Mouse (Mus musculus): ENCODE measurements around the gene Fmc1. TPM values are rescaled to one million over a fixed set of nuclear protein-coding genes. Genes with fewer than 3 reads are reported as not detected.

The Fmc1 gene
- 28.7 TPM for total RNA-seq (2023)

GRCm38 (mm10) chr6:38533428-38534405, at the start of gene Fmc1:
TSS of gene Fmc1 (plus strand) at chr6:38533502.

DNA sequence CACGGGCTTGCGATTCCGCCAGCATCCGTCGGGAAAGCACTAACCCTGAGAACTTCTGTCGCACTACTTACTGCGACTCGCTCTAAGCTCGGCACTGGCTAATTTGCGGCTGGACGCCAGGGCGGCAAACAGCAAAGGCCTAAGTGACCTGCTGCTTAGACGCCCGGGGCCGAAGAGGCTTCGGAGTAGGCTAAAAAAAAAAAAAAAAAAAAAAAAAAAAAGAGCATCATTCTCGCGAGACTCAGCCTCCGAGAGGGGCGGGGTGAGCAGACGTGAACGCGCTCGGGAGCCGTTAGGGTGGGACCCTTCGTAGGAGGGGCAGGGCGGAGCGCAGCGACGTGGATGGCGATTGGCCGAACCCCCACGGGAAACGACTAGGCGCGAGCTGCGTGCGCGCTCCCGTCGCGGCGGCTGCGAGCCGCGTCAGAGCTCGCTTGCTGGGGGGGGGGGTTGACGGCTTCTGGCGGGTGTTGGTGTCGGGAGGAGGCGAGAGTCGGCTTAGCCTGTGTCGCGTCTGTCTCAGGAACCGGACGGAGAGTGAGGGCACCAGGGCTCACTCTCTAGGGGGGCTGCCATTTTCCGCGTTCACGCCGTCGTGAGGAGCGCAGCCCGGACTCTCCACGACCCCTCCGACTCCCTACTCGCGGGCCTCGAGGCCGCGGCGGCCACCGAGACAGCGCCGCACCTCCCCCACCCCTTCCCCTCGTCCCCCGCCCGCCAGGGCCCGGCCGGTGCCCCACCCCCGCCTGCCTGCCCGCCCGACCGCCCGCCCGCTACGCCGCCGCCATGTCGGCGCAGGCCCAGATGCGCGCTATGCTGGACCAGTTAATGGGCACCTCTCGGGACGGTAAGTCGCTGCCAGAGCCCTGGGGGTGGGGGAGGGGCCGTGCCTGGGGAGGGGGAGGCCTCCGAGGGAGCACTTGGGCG, 18.0 kb downstream of the Fmc1 start, which contains the start of gene Luc7l2:
Luc7l2 (plus strand) TSS at position 273 of the 927 bp plus-strand sequence.

Other genes with a start within 250 kb of the Fmc1 start
- gene Zc3hav1l, start 234.2 kb upstream of the Fmc1 start, total RNA-seq (2023): 6.2 TPM
- 292 TPM for gene Zc3hav1, start 178.9 kb upstream of the Fmc1 start, total RNA-seq (2023)
- gene Ttc26, start 152.0 kb upstream of the Fmc1 start, total RNA-seq (2023): not detected
- gene Ubn2, start 99.6 kb upstream of the Fmc1 start, total RNA-seq (2023): 55.1 TPM
- 381 TPM for gene Luc7l2, start 17.8 kb downstream of the Fmc1 start, total RNA-seq (2023)
- not detected for gene Klrg2, start 103.7 kb downstream of the Fmc1 start, total RNA-seq (2023)
- gene Clec2l, start 129.6 kb downstream of the Fmc1 start, total RNA-seq (2023): not detected

All from CD8-positive naive resting alpha-beta T cell, adult 57 days (primary cell).